Mouse (Mus musculus): Measurements from ENCODE around the gene Slc43a3.

Slc43a3 gene

DNA sequence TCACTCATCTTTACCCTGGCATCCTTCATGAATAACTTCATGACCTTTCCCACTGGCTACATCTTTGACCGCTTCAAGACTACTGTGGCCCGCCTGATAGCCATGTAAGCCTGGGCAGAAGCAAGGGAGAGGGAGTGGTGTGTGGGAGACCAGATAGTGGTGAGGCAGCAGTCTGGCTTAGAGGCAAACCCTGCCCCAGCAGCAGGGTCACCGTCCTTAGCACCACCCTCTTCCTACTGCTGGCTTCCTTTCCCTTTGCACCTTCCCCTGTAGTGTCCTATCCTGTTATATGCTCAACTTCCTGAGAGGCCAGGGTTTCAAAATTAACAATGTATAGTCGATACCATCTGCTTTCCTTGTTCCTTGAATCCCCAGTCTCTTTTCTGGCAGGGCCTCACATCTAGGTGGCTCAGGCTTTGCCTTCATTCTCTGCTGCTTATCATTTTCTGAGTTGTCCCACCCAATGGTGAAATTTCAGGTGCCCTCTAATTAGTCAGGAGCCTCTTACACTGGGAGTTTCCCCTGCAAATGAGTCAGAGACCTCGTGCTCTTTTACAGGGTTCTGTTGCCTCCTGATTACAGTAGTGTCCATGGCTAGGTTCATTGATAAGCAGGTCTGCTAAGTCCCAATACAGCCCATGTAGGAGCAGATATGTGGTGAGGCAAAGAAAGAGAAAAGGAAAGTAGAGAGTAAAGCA, 2.0 kb downstream of the Slc43a3 start:
- no peak for DNase-seq

DNA sequence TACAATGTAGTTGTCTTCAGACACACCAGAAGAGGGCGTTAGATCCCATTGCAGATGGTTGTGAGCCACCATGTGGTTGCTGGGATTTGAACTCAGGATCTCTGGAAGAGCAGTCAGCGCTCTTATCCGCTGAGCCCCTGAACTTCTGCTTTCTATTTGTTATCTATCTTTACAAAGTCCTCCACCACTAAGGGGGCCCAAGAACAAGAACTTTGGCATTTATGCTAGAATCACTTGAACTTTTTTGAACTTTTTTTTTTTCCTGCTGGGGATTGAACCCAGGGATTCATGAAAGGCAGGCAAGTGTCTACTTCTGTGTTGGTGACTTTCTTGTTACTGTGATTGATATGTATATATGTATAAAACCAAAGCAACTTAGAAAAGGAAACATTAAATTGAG, 2.9 kb downstream of the Slc43a3 start:
- DNase-seq, result no peak

DNA sequence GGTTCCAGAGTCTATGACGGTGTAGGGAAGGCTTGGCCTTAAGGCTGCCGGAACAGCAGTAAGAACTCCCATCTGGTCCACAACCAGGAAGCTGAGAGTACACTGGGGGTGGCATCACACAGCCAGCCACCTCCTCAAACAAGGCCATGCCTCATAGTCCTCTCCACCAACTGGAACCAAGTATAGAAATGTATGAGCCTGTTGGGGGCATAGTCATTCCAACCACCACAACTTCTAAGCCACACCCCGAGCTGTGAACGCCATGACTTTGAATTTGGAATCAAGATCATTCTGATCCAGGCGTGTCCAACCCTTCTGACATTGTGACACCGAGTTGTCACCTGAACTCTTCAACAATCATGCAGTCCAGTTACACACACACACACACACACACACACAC, 3.3 kb downstream of the Slc43a3 start:
- no peak for DNase-seq

DNA sequence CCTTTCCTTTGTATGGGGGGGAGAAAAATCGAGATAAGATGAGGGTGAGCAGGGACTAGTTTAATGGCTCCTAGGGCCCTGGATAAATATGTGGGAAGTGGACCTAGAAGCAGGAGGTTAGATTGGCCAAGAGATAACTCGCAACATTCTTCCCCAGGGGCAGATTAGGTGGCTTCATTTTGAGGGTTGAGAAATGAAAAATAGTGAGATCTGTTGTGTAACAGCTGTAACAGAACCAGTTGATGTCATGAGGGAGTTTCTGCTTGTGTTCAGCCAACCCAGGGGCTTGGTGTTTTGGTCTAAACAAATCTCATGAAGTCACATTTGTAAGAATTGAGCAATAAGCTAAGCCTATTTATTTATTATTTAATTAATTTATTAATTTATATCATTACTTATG, 5.0 kb downstream of the Slc43a3 start:
- DNase-seq, result no peak

DNA sequence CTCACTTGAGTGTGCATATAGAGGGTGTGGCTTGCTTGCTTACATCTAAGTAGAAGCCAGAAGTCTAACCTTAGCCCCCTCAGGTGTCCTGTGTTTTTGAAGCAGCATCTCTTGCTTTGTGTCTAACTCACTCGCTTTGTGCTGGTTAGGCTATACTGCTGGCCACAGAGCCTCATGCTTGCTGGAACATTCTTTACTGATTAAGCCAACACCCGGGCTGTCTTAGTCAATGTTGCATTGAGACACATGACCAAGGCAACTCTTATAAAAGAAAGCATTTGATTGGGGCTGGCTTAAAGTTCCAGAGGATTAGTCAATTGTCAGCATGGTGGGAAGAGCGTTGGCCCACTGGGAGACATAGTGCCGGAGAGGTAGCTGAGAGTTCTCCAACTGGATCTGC, 5.4 kb downstream of the Slc43a3 start:
- DNase-seq, result no peak

DNA sequence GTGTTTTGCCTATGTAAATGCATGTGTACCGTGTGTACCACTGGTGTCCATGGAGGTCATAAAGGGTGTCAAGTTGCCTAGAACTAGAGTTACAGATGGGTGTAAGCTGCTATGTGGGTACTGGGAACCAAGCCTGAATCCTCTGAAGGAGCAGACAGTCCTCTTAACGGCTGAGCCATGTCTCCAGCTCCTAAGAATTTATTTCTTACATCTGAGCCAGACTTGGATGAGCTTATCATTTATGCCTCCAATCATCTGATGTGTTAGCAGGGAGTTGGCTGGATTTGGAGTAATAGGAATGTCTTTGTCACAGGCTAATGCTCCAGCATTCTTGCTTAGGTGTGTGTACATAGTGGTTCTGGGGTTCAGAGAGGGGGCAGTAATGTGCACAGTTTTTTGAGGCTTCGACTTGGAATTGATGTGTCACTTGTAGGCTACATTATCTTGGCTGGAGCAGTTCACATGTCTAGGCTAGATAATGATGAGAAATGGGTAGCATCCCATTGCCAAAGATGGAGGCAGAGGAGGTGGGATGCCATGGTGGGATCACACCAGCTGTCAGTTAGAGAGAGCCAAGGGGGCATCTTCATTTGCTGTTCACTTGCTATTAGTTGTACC, 10.9 kb downstream of the Slc43a3 start:
- no peak for DNase-seq

DNA sequence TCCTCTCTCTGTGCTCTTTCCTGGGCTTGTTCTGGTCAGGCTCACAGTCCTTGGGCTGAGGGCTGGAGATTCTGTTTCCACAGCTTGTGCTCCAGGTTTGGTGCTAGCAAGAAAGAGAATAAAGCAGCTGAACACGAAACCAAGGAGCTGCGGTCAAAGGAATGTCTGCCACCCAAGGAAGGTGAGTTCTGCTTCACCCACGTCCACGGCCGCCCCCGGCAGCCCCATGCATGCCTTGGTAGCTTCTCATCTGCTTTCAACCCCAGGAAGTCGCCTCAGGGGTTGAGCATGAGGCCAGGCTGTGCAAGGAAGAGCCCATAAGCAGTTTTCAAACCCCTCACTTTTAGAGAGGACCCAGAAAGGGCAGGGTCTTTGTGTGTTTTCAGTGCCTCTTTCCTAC, 11.9 kb downstream of the Slc43a3 start:
- no peak for DNase-seq

DNA sequence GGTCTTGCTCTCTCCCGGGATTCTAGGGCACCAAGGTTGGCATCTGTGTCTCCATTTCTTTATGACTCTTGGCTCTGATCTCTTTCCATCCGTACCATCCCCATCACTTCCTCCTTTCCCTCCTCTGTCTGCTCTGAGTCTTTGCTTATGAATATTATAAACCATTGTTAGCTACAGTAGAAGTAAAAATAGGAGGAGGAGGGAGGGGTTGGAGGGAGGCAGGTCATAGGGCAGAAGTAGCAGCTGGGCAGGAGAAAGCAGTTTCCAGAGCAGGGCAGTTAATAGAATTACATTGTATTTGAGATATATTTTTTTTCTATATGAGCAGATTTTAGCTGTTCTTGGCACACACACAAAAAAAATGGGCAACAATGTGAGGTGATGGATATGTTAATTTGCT, 12.3 kb downstream of the Slc43a3 start:
- no peak for DNase-seq

DNA sequence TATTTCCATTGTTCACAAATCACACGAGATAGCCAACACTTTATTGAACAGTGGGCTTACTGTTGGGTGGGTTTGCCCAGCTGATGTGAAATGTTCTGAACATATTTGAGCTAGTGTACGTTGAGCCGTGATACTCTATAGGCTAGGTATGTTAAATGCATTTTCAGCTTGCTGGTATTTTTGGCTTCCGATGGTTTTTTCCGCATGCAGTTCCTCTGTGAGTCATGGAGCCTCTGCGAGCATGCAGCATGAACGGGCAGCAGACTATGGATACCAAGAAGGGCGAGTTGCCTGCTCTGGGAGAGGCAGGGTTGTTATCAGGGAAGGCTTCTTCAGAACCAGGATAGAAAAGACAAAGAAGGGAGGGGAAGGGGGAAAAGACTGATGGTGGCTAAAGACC, 14.6 kb downstream of the Slc43a3 start:
- no peak for DNase-seq

DNA sequence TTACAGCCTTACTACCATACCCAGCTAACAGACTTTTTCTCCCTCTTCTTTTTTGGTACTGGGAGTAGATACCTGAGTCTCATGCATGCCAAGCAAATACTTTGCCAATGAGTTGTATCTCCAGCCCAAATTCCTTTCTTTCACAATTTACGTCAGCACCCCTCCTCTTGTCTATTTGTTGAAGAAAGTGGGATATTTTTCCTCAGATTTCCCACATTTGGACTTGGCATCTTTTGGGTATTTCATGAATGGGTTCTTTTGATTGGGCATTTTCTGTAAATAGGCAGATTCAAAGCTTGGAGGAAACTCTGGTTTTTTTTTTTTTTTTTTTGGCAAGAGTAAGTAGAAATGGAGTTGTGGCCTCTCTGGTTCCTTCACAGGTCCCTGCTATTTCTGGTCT, 15.9 kb downstream of the Slc43a3 start:
- no peak for DNase-seq

DNA sequence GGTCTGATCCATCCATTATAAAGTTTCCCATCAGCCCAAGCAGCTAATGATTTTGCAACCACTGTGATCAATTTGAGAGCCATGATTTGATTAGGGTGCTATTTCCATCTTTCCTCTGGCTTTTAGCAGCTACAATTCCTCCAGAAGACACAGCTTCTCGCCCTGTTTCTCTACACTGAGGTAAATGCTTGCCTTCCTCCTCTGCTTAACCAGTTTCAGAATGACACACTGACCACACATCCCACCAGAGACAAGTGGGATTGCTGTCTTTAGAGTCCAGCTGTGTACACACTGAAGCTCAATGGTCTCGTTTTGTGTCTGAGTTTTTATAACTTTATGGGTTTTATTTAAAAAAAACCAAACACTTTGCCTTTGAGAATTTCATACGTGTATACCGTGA, 16.3 kb downstream of the Slc43a3 start:
- no peak for DNase-seq

DNA sequence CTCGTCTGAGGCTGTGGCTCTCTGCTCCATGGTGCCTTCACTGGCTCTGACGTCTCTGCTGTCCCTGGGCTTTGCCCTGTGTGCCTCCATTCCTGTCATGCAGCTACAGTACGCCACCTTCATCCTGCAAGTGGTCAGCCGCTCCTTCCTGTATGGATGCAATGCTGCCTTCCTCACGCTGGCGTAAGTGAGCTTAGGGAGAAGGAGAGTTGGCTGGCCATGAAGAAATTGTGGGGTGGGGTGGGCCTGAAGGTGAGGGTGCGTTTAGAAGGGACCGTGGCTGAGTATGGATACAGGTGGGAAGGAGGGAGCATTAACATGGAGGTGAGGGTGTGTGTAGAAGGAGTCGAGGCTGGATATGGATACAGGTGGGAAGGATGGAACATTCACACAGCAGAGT, 19.1 kb downstream of the Slc43a3 start:
- no peak for DNase-seq

DNA sequence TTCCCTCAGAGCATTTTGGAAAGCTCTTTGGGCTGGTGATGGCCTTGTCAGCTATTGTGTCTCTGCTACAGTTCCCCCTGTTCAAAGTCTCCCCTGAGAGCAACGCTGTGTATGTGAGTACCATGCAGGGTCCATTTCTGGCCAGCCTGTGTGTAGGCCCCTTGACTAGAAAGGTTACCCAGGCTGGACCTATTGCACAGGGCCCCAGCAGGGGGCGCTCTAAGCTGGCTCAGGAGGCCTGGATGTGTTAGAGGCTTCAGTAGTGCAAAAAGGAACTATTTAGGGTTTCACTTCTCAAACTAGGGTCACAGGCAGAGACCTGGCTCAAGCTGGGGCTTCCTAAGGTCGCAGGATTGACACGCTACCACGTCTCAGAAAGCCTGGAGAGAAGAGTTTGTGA, 19.9 kb downstream of the Slc43a3 start:
- DNase-seq, result no peak

DNA sequence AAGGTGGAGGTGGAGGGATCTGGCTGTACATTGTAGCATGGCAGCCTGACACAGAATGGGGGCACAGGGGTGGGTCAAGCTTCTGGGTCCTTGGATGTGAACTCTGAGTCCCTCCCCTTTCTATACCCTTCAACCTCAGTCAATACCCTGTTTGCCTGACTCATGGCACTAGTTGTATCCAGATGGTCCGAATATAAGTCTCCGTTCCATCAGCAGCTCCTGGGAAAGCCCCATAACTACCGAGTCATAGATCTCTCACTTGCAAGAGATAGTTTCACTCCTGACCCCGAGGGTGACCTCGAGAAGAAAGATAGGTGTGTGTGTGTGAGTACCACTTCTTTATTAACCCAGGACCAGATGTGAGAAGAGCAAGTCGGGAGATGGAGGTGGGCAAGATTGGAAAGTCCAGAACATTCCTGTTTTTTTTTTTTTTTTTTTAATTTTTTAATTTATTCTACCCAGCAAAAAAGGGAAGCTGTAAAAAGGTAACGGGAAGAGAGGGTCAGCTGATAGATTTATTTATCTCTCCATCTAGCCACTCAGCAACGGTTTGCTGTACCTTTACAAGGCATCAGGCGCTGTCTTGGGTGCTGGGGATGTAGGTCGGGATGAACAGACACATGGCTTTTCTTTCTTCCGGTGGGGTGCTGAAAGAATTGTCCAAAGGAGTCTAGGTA, 22.3 kb downstream of the Slc43a3 start:
- no peak for DNase-seq

DNA sequence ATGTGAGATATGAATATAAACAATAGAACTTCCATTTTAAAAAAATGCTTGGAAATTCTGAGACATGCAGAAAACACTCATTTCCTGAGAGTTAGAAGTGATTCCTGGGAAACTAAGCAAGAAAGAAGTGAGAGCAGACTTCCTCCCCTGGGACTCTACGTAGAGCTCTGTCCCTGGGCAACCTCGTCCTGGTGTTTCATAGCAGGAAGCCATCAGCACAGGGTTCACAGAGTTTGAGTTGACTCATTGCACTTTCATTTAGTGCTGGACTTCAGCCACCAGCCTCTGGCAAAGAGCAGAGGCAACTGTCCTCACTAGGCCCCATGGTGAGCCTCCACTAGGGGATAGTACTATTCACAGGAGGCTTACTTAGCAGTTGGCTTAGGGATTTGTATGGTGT, 24.9 kb downstream of the Slc43a3 start:
- no peak for DNase-seq

DNA sequence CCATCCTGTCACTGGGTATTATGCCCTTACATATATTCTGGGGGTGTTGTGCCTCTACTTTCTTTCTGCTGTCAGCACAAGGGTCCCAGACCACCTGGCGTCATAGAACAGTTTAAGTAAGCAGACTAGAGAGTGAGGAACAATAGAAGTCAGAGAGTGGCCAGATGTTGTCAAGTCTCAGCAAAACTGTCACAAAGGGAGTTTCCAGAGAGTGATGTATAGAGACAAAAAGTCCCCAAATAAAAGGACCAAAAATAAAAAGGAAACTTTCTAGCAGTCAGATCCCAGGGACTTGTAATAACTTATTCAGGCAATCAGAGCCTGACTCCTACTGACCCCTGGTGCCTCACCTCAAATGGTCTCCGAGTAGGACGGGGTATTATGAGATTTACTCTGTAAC, 25.5 kb downstream of the Slc43a3 start:
- DNase-seq, result no peak

DNA sequence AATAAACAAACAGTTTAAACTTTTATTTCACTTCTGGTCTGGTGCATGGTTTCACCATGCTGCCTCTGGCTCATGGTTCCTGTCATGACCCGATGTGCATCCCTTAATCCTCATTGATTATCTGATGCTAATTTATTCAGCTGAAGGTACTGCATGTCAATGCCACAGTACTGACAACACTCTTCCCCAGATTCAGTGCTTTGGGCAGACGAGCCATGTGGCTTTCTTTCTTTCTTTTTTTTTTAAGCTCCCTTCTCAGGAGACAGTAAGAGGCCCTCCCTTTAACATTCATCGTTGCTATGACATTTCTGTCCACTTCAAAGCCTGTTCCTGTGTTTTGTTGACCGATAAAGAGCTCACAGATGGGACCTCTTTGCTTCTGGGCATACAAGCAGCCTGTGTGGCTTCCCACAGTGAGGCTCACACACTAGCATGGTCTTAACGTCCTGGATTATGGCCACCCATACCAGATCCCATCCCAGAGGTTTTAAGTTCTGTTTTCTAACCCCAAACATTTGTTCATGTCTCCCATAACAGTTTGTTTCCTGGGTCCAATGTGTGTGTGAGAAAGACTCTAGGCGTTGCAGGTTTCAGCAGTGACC, 26.6 kb downstream of the Slc43a3 start:
- DNase-seq, result no peak

DNA sequence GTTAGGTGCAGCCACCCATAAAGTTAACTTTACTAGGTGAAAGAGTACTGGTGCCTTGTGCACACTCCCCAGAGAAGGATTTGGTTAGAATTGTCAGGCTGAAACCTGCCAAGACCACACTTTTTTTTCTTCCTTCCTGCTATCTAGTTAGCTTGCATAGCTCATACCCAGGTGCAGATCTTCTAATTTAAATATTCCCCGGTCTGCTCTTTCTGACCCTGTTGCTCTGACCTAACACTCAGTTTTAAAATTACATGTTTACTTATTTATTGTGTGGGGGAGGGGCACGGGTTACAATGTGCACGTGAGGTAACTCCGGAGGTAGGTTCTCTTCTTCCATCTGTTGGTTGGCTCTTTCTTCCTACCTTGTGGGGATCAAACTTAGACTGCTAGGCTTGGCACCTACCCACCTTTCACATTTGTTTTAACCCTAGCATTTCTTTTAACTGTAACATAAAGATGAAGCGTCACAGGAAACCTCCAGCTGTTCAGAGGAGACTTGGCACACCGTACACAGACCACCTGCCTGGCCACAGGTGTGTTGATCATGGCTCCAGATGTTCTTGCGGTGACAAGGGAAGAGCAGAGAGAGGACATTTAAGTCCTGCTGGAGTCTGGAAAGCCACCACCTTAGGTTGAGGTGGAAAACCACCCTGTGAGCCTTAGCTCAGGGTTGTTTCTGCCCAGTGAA, 27.9 kb downstream of the Slc43a3 start:
- DNase-seq, result no peak

DNA sequence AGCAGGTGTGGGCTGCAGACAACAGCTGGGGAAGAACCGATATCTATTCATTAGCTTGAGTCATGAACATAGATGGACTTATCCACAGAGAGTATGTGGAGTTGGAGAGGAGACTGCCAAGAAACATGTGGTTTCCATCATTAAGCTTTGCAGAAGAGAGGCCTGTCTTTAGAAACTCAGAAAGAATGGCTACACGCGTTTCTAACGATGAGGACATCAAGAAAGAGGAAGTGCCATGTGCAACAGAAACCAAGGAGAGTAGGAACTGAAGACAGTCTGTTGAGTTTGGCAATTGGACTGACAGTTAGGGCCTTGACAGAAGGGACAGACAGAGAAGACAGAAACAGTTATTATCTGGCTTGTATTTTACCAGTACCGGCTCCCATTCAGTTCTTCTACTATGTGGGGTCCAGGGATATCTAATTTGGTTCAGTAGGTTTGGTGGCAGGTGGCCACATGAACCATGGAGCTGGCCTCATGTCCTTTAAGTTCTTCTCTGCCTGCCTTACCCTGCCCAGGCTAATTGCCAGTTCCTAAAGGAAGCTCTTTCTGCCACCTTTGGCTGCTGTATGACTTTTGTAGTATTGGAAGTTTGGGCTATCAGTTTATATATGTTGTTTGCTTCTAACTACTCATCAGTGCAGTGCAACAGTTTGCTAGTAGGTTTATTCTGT, 31.1 kb downstream of the Slc43a3 start:
- DNase-seq, result no peak

DNA sequence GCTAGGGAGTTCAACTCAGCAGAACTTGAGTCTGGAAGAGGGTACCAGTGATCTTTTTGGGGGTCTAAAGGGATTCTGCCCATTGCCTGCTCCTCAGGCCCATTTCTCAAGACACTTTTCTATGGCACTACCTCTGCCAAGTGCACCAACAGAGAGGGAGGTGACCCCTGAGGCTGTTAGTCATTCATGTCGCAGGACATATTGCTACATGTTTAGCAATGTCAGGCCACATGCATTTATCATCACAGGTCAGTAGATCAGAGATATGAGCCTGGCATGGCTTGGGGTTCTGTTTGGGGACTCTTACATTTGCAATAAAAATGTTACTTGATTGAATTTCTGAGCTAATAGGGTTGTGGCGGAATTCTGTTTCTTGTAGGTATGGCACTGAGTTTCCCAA, 39.2 kb downstream of the Slc43a3 start:
- no peak for DNase-seq

DNA sequence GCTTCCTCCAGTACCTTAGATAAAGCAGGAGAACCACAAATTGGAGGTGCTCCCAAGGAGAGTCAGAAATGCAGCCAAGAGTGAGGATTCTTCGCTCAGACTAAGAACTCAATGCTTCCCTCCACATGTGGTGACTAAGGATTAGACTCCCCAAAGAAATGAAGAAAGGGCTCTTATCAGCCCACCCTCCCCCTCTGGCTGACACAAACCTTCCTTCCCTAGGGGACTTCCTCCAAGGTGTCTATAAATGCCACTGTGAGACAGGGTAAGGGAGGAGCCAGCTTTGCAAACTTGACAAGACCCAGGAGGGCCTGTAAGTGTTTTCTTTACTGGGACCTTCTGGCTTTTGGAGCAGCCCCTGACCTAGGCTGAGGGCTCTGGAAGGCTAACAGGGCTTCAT, 43.8 kb downstream of the Slc43a3 start, which contains the start of gene Prg2:
TSS of gene Prg2 (plus strand) at position 274 of the 400 bp plus-strand sequence.
- no peak for DNase-seq

DNA sequence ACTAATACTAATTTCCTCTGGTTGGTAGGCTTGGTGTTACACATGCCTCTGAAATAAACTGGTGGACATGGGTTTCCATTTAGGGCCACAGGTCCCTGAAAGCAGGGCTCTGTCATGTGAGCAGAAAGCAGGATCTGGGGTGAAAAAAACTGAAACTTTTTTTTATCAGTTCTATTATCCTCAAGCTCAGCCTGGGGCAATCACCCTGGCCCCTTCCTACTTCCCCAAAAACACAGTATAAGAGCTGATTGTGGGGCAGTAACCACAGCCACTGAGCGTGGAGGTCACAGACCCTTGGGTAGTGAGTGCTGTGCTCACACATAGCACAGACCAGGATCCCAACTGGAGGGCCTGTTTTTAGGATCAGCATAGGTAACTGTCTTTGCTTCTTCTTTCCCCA, 51.6 kb downstream of the Slc43a3 start, which contains the start of gene Prg3:
TSS of gene Prg3 (plus strand) at position 286 of the 400 bp plus-strand sequence.
- no peak for DNase-seq

DNA sequence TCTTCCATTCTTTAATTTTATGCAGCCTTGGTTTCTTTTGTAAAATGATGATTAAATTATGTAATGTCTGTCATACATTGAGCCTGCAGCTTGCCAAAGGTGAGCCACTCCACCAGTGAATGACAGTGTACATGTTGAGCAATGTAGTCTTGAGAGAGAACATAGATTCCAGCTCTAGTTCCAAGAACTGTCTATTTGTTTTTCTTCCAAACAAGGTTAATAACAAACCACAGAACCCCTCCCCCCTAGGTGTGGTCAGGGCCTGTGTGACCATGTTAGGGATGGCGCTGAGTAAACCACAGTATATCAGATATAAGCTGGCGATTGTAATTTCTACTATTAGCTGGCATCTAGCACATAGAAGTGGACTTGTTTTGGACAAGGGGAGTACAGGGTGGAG, 60.0 kb downstream of the Slc43a3 start:
- DNase-seq, result no peak
